In the genomic region with DNA sequence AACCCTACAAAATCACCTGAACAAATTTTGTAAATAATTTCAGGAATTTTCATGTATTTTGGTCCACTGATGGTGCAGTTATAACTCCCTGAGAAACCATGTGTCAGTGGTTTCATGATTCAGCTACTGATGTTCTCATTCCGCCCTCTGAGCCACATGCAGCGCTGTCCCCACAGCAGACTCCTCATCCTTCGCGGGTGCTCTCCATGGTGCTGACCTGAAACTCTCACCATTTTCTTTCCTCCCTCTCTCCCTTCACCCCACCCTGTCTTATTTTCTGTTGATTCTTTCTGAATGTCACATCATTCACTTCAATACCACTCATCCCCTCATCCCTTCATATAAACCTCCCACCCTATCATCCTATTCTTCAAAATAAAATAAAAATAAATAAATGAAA, we compare ENCODE assay signal across 9 mouse cellular contexts.
DNase-seq lines count a peak whose midpoint lies in the region; ATAC-seq and TF ChIP-seq lines count a peak whose summit lies in the region.
"Had no signal": no experiment of that assay in that cellular context is flagged by ENCODE, and none has a peak within 500 bp of the region (broad histone marks: within the 10 kb centered on the region; RNA-seq: fewer than 3 reads in every experiment).

No protein-coding gene starts in this region.

- ATAC-seq in midbrain, embryonic 11.5 days (ENCODE audit: low FRiP score) = peak; percentile 68
- ATAC-seq in midbrain, embryonic 13.5 days = no peak
- ATAC-seq in neural tube, embryonic 11.5 days (ENCODE audit: insufficient read depth, low FRiP score, low TSS enrichment) = no peak

- 12% methylated on average over 4 of the region's 4 CpGs for WGBS in midbrain, embryonic 11.5 days
- WGBS in midbrain, embryonic 13.5 days = 13% methylated on average over 4 of the region's 4 CpGs
- 11% methylated on average over 4 of the region's 4 CpGs for WGBS in neural tube, embryonic 11.5 days

- intact Hi-C loops in left cerebral cortex, postnatal 25 days (cut with DNase I) = no loop called here

- no peaks in the 10 kb centered on the region for H3K27me3 ChIP-seq in midbrain, embryonic 11.5 days (ENCODE audit: control insufficient read depth, insufficient read depth, low read length)
- no peaks in the 10 kb centered on the region for H3K27me3 ChIP-seq in midbrain, embryonic 13.5 days
- H3K27me3 ChIP-seq in neural tube, embryonic 11.5 days (ENCODE audit: control insufficient read depth, insufficient read depth, low read length) = no peaks in the 10 kb centered on the region

- no peak for DNase-seq in midbrain, embryonic 11.5 days (ENCODE audit: low spot score, missing footprints)
- peak; percentile 5 for DNase-seq in brain, embryonic 14.5 days (ENCODE audit: low read depth)
- DNase-seq in induced T-regulatory cell, adult 2 months (ENCODE audit: low read depth) = peak; percentile 12
- peak; percentile 19 for DNase-seq in neural tube, embryonic 11.5 days (ENCODE audit: low spot score)
- no peak for DNase-seq in layer of hippocampus, adult 8-10 months (ENCODE audit: low spot score in 2 of 2)
- no peak for DNase-seq in left cerebral cortex, postnatal 25 days (ENCODE audit: low spot score in 2 of 2)
- DNase-seq in lung, adult 18-20 months = no peak

- no peaks in the 10 kb centered on the region for H3K36me3 ChIP-seq in midbrain, embryonic 11.5 days (ENCODE audit: control insufficient read depth, insufficient read depth, low read length)
- no peaks in the 10 kb centered on the region for H3K36me3 ChIP-seq in midbrain, embryonic 13.5 days
- no peaks in the 10 kb centered on the region for H3K36me3 ChIP-seq in neural tube, embryonic 11.5 days (ENCODE audit: control insufficient read depth, insufficient read depth, low read length)

- H3K4me3 ChIP-seq in midbrain, embryonic 11.5 days (ENCODE audit: low read depth, low read length) = no peak overlapping the region
- H3K4me3 ChIP-seq in midbrain, embryonic 13.5 days (replicated peaks) = no peak overlapping the region
- H3K4me3 ChIP-seq in neural tube, embryonic 11.5 days (ENCODE audit: low read depth, low read length) = no peak overlapping the region
- H3K4me3 ChIP-seq: layer of hippocampus, adult 2 months had no signal

- no peak overlapping the region for H3K4me2 ChIP-seq in midbrain, embryonic 11.5 days
- H3K4me2 ChIP-seq in midbrain, embryonic 13.5 days (replicated peaks) = no peak overlapping the region
- H3K4me2 ChIP-seq in neural tube, embryonic 11.5 days (ENCODE audit: low read depth) = no peak overlapping the region

- no peaks in the 10 kb centered on the region for H3K4me1 ChIP-seq in midbrain, embryonic 11.5 days (ENCODE audit: control insufficient read depth, insufficient read depth, low read length)
- H3K4me1 ChIP-seq in midbrain, embryonic 13.5 days (replicated peaks) = no peaks in the 10 kb centered on the region
- no peaks in the 10 kb centered on the region for H3K4me1 ChIP-seq in neural tube, embryonic 11.5 days (ENCODE audit: control insufficient read depth, insufficient read depth, low read length)

- H3K9me3 ChIP-seq in midbrain, embryonic 11.5 days (ENCODE audit: control insufficient read depth, low read length) = no peaks in the 10 kb centered on the region
- H3K9me3 ChIP-seq in midbrain, embryonic 13.5 days = no peaks in the 10 kb centered on the region
- H3K9me3 ChIP-seq in neural tube, embryonic 11.5 days (ENCODE audit: control insufficient read depth, low read length) = no peaks in the 10 kb centered on the region

- TF ChIP-seq POLR2A in brain, embryonic 14.5 days (IDR thresholded peaks at IDR 0.05; ENCODE audit: borderline replicate concordance, extremely low read depth, insufficient read depth, insufficient read length, poor library complexity, severe bottlenecking) = no peak

- peak; percentile 21; the same call in 1 of the 2 replicates for TF ChIP-seq CTCF in brain, embryonic 14.5 days (IDR thresholded peaks at IDR 0.05; ENCODE audit: borderline replicate concordance, extremely low read depth, insufficient read depth, insufficient read length)

- H3K9ac ChIP-seq in midbrain, embryonic 11.5 days (ENCODE audit: low read length) = no peak overlapping the region
- no peak overlapping the region for H3K9ac ChIP-seq in midbrain, embryonic 13.5 days (replicated peaks)
- H3K9ac ChIP-seq in neural tube, embryonic 11.5 days (ENCODE audit: low read length) = no peak overlapping the region

- no peak overlapping the region for H3K27ac ChIP-seq in midbrain, embryonic 11.5 days (ENCODE audit: low read depth, low read length)
- no peak overlapping the region for H3K27ac ChIP-seq in midbrain, embryonic 13.5 days
- H3K27ac ChIP-seq in neural tube, embryonic 11.5 days (ENCODE audit: low read depth, low read length) = no peak overlapping the region
- H3K27ac ChIP-seq: layer of hippocampus, adult 2 months had no signal

Comparison
In these comparisons a context has a peak if more than half of its experiments do, and no peak if none do; other contexts are left out.
1. DNase-seq: peak in brain, embryonic 14.5 days (single experiment), induced T-regulatory cell, adult 2 months (single experiment) and neural tube, embryonic 11.5 days (single experiment); none in midbrain, embryonic 11.5 days (single experiment), layer of hippocampus, adult 8-10 months (0 of 2), left cerebral cortex, postnatal 25 days (0 of 2) and lung, adult 18-20 months (0 of 2).